Mouse (Mus musculus): ENCODE data around the gene Map3k3. TPM values are rescaled to one million over a fixed set of nuclear protein-coding genes. Genes with fewer than 3 reads are reported as not detected.

Gene Map3k3
- total RNA-seq (2023), result 100 to 1,000 TPM; 195 to 202 TPM

DNA sequence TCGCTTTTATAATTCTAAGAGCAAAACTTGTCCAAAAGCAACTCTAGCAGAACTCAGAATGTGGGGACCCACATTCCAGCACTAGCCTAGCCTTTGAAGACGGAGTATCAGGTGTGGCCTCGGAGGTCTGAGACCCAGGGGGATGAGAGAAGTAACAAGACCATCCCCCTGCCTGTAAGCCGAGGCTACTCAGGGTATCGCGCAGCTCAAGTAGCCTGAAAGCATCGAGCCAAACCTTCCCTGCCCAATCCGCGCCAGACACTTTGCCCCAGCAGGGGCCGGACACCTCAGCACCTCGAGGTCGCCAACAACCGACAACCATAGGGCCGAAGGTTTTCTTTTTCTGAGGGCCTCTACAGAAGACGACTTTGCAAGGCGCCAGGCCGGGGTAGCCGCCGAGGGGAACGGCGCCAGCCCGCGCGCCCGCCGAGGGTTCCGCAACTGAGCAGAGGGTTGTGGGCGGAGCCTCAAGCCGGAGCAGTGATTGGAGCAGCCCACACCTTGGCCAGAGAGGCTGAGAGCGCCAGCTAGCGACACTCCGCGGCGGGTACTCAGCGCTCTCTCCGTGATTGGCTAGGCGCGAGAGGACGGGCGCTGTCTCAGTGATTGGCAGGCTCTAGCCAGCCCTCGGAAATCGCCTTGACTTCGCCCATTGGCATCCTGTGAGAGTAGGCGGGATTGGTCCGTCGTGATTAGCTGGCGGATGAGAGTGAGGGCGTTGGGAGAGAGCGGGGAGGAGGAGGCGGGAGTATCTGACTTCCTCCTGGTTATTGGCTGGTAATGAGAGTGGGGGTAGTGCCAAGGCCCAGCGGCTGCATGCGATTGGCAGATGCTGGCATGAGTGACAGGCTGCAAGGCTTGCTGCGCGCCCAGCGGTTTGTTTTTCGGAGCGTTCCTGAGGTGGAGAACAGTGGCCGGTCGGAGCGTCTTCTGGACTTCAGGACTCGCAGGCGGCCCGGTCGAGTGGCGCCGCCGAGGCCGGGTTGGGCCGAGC is at the start of gene Map3k3:
Gene Map3k3 (plus strand): TSS at position 906 of the 994 bp plus-strand sequence.

GRCm38 (mm10) chr11:106036548-106037417 is 47.6 kb upstream of the Map3k3 start, which contains the start of gene Dcaf7:
Gene Dcaf7 (plus strand): TSS chr11:106036872.

GRCm38 (mm10) chr11:106065923-106066571 is 18.4 kb upstream of the Map3k3 start, which contains the start of gene Taco1:
Gene Taco1 (plus strand): TSS chr11:106066061.

DNA sequence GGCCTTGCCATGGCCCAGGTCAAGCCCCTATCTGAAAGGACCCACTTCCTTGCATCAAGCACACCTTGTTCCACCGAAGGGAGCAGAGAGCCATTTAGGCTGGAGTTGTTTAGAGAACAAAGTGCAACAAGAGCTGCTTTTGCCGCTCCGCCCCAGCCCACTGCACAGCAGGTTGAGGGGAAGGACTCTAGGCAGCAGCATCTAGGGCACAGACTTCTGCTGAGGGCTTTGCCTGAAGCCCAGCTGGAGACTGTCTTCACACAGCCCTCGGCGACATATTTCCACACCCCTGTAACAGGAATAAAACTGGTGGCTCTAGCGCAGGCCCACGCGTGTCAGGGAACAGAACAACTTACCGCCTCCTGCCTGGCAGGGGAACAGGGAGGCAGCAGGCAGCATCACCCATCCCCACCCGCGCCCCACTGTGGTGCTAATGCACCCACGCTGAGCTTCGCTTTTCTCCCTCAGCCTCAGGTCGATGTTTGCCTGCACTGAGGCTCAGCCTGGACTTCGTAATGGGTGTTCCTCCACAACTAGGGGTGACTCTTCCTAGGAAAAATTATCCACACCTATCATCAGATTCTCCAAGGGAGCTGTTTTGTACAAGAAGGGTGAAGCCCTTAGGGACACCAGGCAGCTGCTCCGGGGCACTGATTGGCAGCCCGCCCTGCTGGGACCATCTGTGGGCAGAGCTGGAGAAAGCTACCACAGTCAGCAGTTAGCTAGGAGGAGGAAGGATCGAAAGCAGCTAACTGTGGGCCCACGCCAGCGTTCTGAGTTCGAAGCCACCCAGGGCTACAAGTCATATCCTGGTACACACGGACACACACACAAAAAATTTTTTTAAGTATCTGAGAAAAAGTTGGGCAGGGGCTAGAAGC is 76.7 kb downstream of the Map3k3 start, which contains the start of the genes Gm10840 and Limd2:
Gene Gm10840 (plus strand): TSS at position 10 of the 881 bp plus-strand sequence.
Gene Limd2 (minus strand): TSS at position 20 of the 881 bp plus-strand sequence.

GRCm38 (mm10) chr11:106202123-106202465 is 117.7 kb downstream of the Map3k3 start, which contains the start of gene Strada:
Gene Strada (minus strand): TSS chr11:106202168.

Other genes with a start within 250 kb of the Map3k3 start
- under 1 TPM in 1 of 2 experiments, not detected in 1; 0.84 TPM for gene Cyb561, start 131.3 kb upstream of the Map3k3 start, total RNA-seq (2023)
- gene Ace, start 116.7 kb upstream of the Map3k3 start, total RNA-seq (2023), result 1 to 10 TPM; 2.2 to 2.4 TPM
- not detected for gene Ace3, start 89.9 kb upstream of the Map3k3 start, total RNA-seq (2023)
- not detected for gene Kcnh6, start 76.5 kb upstream of the Map3k3 start, total RNA-seq (2023)
- 10 to 100 TPM; 48.1 to 54.6 TPM for gene Dcaf7, start 47.7 kb upstream of the Map3k3 start, total RNA-seq (2023)
- gene Taco1, start 18.6 kb upstream of the Map3k3 start, total RNA-seq (2023), result 1 to 10 TPM; 5.8 to 5.9 TPM
- gene Gm10840, start 76.2 kb downstream of the Map3k3 start, total RNA-seq (2023), result 1 to 10 TPM; 1.7 to 5.7 TPM
- 100 to 1,000 TPM; 442 to 451 TPM for gene Limd2, start 76.2 kb downstream of the Map3k3 start, total RNA-seq (2023)
- 10 to 100 TPM; 21.5 to 24.7 TPM for gene Strada, start 117.6 kb downstream of the Map3k3 start, total RNA-seq (2023)
- gene Ccdc47, start 131.7 kb downstream of the Map3k3 start, total RNA-seq (2023), result 10 to 100 TPM; 30.8 to 41.2 TPM
- 10 to 100 TPM; 34.5 to 35.3 TPM for gene Ddx42, start 132.3 kb downstream of the Map3k3 start, total RNA-seq (2023)
- 10 to 100 TPM; 20.8 to 20.9 TPM for gene Ftsj3, start 171.5 kb downstream of the Map3k3 start, total RNA-seq (2023)
- 10 to 100 TPM; 28.5 to 35.0 TPM for gene Psmc5, start 171.5 kb downstream of the Map3k3 start, total RNA-seq (2023)
- 10 to 100 TPM; 91.3 to 96.2 TPM for gene Smarcd2, start 188.4 kb downstream of the Map3k3 start, total RNA-seq (2023)
- under 1 TPM; 0.11 to 0.22 TPM for gene Tcam1, start 192.1 kb downstream of the Map3k3 start, total RNA-seq (2023)
- gene Gh, start 217.3 kb downstream of the Map3k3 start, total RNA-seq (2023), result not detected
- gene Cd79b, start 230.1 kb downstream of the Map3k3 start, total RNA-seq (2023), result 10 to 100 TPM; 13.0 to 25.4 TPM